Mouse (Mus musculus): ENCODE measurements around the gene Wdr90.
"Not testable (repeated sequence)": the region's sequence is repeated elsewhere in the genome, so short reads cannot be mapped to it uniquely, and the experiment has no call there.

Wdr90 gene

GRCm38 (mm10) chr17:25808789-25809605 is 52.3 kb downstream of the Wdr90 start, which contains the start of gene Fbxl16:
Gene Fbxl16 (plus strand): TSS chr17:25809085.
- no peak for DNase-seq (ENCODE audit: low spot score in 2 of 2)

DNA sequence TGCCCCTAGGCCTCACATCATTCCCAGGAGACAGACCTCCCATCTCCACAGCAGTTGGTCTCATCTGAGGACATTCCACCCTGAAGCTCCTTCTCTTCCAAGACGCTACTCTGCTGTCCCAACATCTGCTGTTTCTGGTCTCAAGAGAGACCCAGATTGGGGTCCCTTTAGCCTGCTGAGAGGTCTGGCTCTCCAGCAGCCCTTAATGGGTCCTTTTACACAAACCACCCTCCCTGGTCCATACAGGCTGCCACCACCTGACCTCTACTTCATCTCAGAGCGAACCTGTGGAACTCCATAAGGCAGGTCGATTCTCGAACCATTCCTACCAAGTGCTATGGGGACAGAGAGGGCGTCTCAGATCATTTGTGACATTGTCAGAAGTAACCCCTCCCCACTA is 53.3 kb downstream of the Wdr90 start:
- no peak for DNase-seq (ENCODE audit: low spot score in 2 of 2)

DNA sequence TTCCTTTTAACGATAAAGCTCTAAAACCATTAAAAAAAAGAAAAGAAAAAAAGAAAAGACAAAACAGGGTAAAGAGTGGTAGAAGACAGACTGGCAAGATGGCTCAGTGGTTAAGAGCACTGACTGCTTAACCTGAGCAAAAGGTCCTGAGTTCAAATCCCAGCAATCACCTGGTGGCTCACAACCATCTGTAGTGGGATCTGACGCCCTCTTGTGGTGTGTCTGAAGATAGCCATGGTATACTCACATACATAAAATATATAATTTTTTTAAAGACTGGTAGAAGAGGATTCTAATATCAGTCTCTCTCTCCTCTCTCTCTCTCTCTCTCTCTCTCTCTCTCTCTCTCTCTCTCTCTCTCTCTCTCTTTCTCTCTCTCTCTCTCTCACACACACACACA is 53.8 kb downstream of the Wdr90 start:
- DNase-seq (ENCODE audit: low spot score in 2 of 2): not testable (repeated sequence)

GRCm38 (mm10) chr17:25806507-25806906 is 54.8 kb downstream of the Wdr90 start:
- DNase-seq (ENCODE audit: low spot score in 2 of 2): no peak

- no peak for DNase-seq (ENCODE audit: low spot score in 2 of 2)
These were observed 58.3 kb downstream of the Wdr90 start for GRCm38 (mm10) chr17:25802825-25803517.

DNA sequence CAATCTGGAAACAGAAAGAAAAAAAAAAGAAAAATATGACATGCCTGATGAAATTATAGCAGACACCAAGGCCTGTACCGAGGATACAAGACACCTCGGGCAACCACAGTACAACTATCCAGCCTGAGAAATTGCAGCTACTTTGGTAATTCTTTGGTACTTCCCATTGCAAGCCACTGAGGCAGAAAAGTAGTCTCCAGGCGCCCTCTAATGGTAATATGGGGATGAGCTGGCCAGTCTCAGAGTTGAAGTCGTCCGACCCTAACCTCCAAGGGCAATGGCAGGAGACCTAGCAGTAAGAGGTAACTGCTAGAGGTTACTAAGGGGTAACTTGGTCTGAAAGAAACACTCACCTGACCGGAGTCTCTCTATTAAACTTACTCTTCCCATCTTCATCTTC is 60.3 kb downstream of the Wdr90 start:
- DNase-seq (ENCODE audit: low spot score in 2 of 2): peak; percentile 68 to 71

DNA sequence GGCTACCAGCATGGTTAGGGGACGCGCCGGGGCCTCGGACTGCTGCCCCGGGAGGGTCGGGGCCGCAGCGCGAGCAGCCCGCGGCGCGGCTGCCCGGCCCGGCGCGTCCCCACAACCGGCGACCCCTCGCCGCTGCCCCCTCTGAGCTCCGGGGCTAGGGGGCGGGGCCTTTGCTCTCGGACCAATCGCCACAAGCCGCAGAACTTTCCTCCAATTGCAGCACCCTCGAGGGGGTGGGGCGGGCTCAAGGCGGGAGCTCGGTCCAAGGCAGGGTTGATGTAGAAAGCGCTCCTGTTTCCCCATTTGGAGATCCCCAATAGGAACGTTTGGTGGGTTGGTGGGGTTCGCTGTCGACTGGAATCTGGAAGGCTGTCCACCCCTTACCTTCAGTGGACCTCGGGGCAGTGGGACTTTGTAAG is 64.3 kb downstream of the Wdr90 start, which contains the start of gene Metrn:
TSS of gene Metrn (minus strand) at position 186 of the 419 bp plus-strand sequence.
- peak; percentile 84 to 85 for DNase-seq (ENCODE audit: low spot score in 2 of 2)

DNA sequence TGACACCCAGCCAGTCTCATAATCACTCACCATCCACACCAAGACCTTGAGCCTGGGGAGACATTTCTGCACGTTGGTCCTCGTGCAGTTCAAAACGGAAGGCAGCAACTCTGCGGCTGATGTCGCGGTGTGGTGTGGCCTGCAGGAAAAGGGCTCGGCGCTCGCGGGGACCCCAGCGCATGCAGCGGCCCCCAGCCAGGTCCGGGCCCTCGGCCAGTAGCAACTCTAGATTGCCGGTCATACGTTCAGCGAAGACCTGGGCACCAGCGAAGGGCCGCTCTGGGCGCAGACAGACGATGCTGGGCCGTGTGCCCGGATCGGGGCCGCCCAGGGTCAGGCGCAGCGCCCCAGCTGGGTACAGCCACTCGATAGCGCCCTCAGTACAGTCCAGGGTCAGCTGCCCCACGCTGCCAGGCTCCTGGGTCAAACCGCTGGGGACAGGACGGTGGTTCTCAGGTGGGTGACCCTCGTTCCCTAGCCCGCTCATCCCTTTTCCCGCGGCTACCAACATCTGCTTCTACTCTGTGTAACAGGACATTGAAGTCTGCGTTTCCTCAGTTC is 65.0 kb downstream of the Wdr90 start:
- DNase-seq (ENCODE audit: low spot score in 2 of 2): no peak

DNA sequence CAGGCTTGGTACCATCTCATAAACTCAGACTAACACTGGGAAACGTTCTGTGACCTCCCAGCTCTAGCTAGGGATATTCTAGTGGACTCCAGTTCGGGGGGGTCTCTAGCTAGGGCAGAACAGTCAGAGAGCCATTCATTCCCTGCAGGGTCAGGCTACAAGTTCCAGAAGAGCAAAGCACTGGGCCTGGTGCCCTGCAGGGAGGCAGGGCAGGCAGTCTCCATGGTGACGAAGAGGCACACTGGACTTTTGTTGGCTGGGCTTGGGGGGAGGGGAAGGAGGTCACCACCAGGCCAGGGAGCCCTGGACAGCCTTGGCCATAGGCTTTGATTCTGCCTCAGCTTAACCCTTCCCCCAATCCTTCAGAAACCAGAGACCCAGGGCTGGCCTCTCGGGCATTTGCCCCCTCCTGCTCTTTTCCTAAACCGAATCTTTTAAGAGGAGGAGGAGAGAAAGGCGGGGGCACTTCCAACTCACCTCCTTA is 65.7 kb downstream of the Wdr90 start, which contains the start of gene AC134908.4:
TSS of gene AC134908.4 (minus strand) at position 51 of the 484 bp plus-strand sequence.
- DNase-seq (ENCODE audit: low spot score in 2 of 2): no peak

DNA sequence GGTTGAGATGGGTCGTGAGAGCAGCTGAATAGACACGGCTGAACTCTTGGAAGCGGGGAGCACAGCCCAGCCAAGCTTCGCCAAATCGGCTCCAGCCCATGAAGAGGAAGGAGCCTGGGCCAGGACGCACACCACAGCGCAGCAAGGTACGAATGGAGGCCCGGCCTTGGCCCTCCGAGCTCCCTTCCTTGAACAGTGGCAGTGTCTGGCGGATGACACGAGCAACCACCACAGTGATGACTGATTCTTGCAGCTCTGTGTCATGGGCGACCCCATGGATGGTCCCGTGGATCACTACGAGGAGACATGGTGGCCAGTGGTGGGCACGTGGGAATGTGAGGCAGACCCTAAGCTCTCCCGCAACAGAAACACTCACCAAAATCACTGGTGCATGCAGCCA is 66.3 kb downstream of the Wdr90 start:
- no peak for DNase-seq (ENCODE audit: low spot score in 2 of 2)
